Mouse (Mus musculus): ENCODE measurements around the gene Ly6g5c.

- no peak for TF ChIP-seq POLR2A (IDR thresholded peaks at IDR 0.05; ENCODE audit: borderline replicate concordance, extremely low read depth, insufficient read depth, insufficient read length, poor library complexity, severe bottlenecking)
- TF ChIP-seq CTCF (IDR thresholded peaks at IDR 0.05; ENCODE audit: borderline replicate concordance, extremely low read depth, insufficient read depth, insufficient read length): no peak; the same call in 1 of the 2 replicates
Measured at GRCm38 (mm10) chr17:35106522-35106921, 1.6 kb upstream of the Ly6g5c start.

Data from brain, embryonic 14.5 days (tissue).